Mouse (Mus musculus): ENCODE measurements at regions not wholly inside any gene's neighbourhood (a gene's known extent, or its start where the extent isn't known, plus 50 kb on each side); places are given as distances from the start of the nearest gene placed in this dataset.

GRCm38 (mm10) chr14:58987688-58988087 is 155.0 kb downstream of the 1700129C05Rik start:
- no peak overlapping the region for H3K27ac ChIP-seq (ENCODE audit: low read depth, low read length)

GRCm38 (mm10) chr14:58985838-58986237 is 156.9 kb downstream of the 1700129C05Rik start:
- no peak overlapping the region for H3K4me3 ChIP-seq (ENCODE audit: low read length)
- no peaks in the 10 kb centered on the region for H3K27me3 ChIP-seq (ENCODE audit: control insufficient read depth, insufficient read depth, low read length)
- H3K9ac ChIP-seq (ENCODE audit: low read depth, low read length), result no peak overlapping the region
- 66% methylated on average over 5 of the region's 5 CpGs for WGBS
- 0 out of 2 replicates have a peak, but pooled peaks cover 4% of the 10 kb centered on the region for H3K4me1 ChIP-seq (ENCODE audit: control insufficient read depth, insufficient read depth, low read length)
- H3K4me2 ChIP-seq (replicated peaks; ENCODE audit: low read depth, low read length), result no peak overlapping the region
- no peak overlapping the region for H3K27ac ChIP-seq (ENCODE audit: low read depth, low read length)
- no peaks in the 10 kb centered on the region for H3K36me3 ChIP-seq (ENCODE audit: control insufficient read depth, insufficient read depth, low read length)
- ATAC-seq (ENCODE audit: low FRiP score, low TSS enrichment), result no peak
- no peaks in the 10 kb centered on the region for H3K9me3 ChIP-seq (ENCODE audit: control insufficient read depth, low read length)

More at GRCm38 (mm10) chr14:58987688-58988087, 155.0 kb downstream of the 1700129C05Rik start:
- Histone ChIP-seq H3K36me3 (ENCODE audit: control insufficient read depth, insufficient read depth, low read length) (no peaks in the 10 kb centered on the region), H3K4me1 (ENCODE audit: control insufficient read depth, insufficient read depth, low read length) (0 out of 2 replicates have a peak, but pooled peaks cover 4% of the 10 kb centered on the region), H3K27me3 (ENCODE audit: control insufficient read depth, insufficient read depth, low read length) (no peaks in the 10 kb centered on the region), H3K4me2 (replicated peaks; ENCODE audit: low read depth, low read length) (no peak overlapping the region), H3K9ac (ENCODE audit: low read depth, low read length) (no peak overlapping the region), H3K9me3 (ENCODE audit: control insufficient read depth, low read length) (peaks cover 3% of the 10 kb centered on the region; the same call in 1 of the 2 replicates), H3K4me3 (ENCODE audit: low read length) (no peak overlapping the region)
- WGBS, result 32% methylated on average over 8 of the region's 8 CpGs
- ATAC-seq (ENCODE audit: low FRiP score, low TSS enrichment), result no peak

GRCm38 (mm10) chr14:58976791-58977190 is 165.9 kb downstream of the 1700129C05Rik start:
- Histone ChIP-seq H3K27me3 (ENCODE audit: control insufficient read depth, insufficient read depth, low read length) (no peaks in the 10 kb centered on the region), H3K36me3 (ENCODE audit: control insufficient read depth, insufficient read depth, low read length) (no peaks in the 10 kb centered on the region), H3K9me3 (ENCODE audit: control insufficient read depth, low read length) (no peaks in the 10 kb centered on the region), H3K4me3 (ENCODE audit: low read length) (no peak overlapping the region), H3K4me2 (replicated peaks; ENCODE audit: low read depth, low read length) (no peak overlapping the region), H3K4me1 (ENCODE audit: control insufficient read depth, insufficient read depth, low read length) (no peaks in the 10 kb centered on the region), H3K27ac (ENCODE audit: low read depth, low read length) (no peak overlapping the region), H3K9ac (ENCODE audit: low read depth, low read length) (no peak overlapping the region)
- no peak for ATAC-seq (ENCODE audit: low FRiP score, low TSS enrichment)
- WGBS, result 89% methylated on average over 4 of the region's 4 CpGs

- Histone ChIP-seq H3K27me3 (ENCODE audit: control insufficient read depth, insufficient read depth, low read length) (no peaks in the 10 kb centered on the region), H3K9me3 (ENCODE audit: control insufficient read depth, low read length) (no peaks in the 10 kb centered on the region), H3K9ac (ENCODE audit: low read depth, low read length) (no peak overlapping the region), H3K4me3 (ENCODE audit: low read length) (no peak overlapping the region), H3K4me2 (replicated peaks; ENCODE audit: low read depth, low read length) (no peak overlapping the region), H3K27ac (ENCODE audit: low read depth, low read length) (no peak overlapping the region), H3K36me3 (ENCODE audit: control insufficient read depth, insufficient read depth, low read length) (no peaks in the 10 kb centered on the region), H3K4me1 (ENCODE audit: control insufficient read depth, insufficient read depth, low read length) (no peaks in the 10 kb centered on the region)
- WGBS, result 46% methylated on average over 3 of the region's 3 CpGs
- ATAC-seq (ENCODE audit: low FRiP score, low TSS enrichment), result no peak
Observed at GRCm38 (mm10) chr14:58969248-58969647, 173.4 kb downstream of the 1700129C05Rik start.

- H3K9me3 ChIP-seq (ENCODE audit: control insufficient read depth, low read length), result no peaks in the 10 kb centered on the region
- no peaks in the 10 kb centered on the region for H3K36me3 ChIP-seq (ENCODE audit: control insufficient read depth, insufficient read depth, low read length)
- no peaks in the 10 kb centered on the region for H3K4me1 ChIP-seq (ENCODE audit: control insufficient read depth, insufficient read depth, low read length)
- no peak overlapping the region for H3K4me3 ChIP-seq (ENCODE audit: low read length)
- WGBS, result 54% methylated on average over 5 of the region's 5 CpGs
- no peaks in the 10 kb centered on the region for H3K27me3 ChIP-seq (ENCODE audit: control insufficient read depth, insufficient read depth, low read length)
- H3K4me2 ChIP-seq (replicated peaks; ENCODE audit: low read depth, low read length), result no peak overlapping the region
- H3K9ac ChIP-seq (ENCODE audit: low read depth, low read length), result no peak overlapping the region
- ATAC-seq (ENCODE audit: low FRiP score, low TSS enrichment), result no peak
- no peak overlapping the region for H3K27ac ChIP-seq (ENCODE audit: low read depth, low read length)
Observed at GRCm38 (mm10) chr14:58967975-58968374, 174.7 kb downstream of the 1700129C05Rik start.

GRCm38 (mm10) chr14:58967163-58967562 is 175.5 kb downstream of the 1700129C05Rik start:
- no peak overlapping the region for H3K4me3 ChIP-seq (ENCODE audit: low read length)
- 79% methylated on average over 1 of the region's 1 CpGs for WGBS
- no peak for ATAC-seq (ENCODE audit: low FRiP score, low TSS enrichment)
- H3K4me2 ChIP-seq (replicated peaks; ENCODE audit: low read depth, low read length), result no peak overlapping the region
- no peaks in the 10 kb centered on the region for H3K4me1 ChIP-seq (ENCODE audit: control insufficient read depth, insufficient read depth, low read length)
- no peak overlapping the region for H3K27ac ChIP-seq (ENCODE audit: low read depth, low read length)
- H3K27me3 ChIP-seq (ENCODE audit: control insufficient read depth, insufficient read depth, low read length), result no peaks in the 10 kb centered on the region
- H3K9ac ChIP-seq (ENCODE audit: low read depth, low read length), result no peak overlapping the region
- no peaks in the 10 kb centered on the region for H3K36me3 ChIP-seq (ENCODE audit: control insufficient read depth, insufficient read depth, low read length)
- H3K9me3 ChIP-seq (ENCODE audit: control insufficient read depth, low read length), result no peaks in the 10 kb centered on the region

GRCm38 (mm10) chr14:58944958-58945357 is 197.7 kb downstream of the 1700129C05Rik start:
- Histone ChIP-seq H3K36me3 (ENCODE audit: control insufficient read depth, insufficient read depth, low read length) (no peaks in the 10 kb centered on the region), H3K9ac (ENCODE audit: low read depth, low read length) (no peak overlapping the region), H3K27ac (ENCODE audit: low read depth, low read length) (no peak overlapping the region), H3K4me1 (ENCODE audit: control insufficient read depth, insufficient read depth, low read length) (no peaks in the 10 kb centered on the region), H3K4me3 (ENCODE audit: low read length) (no peak overlapping the region), H3K27me3 (ENCODE audit: control insufficient read depth, insufficient read depth, low read length) (0 out of 2 replicates have a peak, but pooled peaks cover 4% of the 10 kb centered on the region), H3K9me3 (ENCODE audit: control insufficient read depth, low read length) (no peaks in the 10 kb centered on the region), H3K4me2 (replicated peaks; ENCODE audit: low read depth, low read length) (no peak overlapping the region)
- ATAC-seq (ENCODE audit: low FRiP score, low TSS enrichment), result no peak
- WGBS, result 92% methylated on average over 2 of the region's 2 CpGs

- Histone ChIP-seq H3K4me3 (ENCODE audit: low read length) (no peak overlapping the region), H3K27ac (ENCODE audit: low read depth, low read length) (no peak overlapping the region), H3K4me1 (ENCODE audit: control insufficient read depth, insufficient read depth, low read length) (peaks cover 3% of the 10 kb centered on the region; the same call in 1 of the 2 replicates), H3K27me3 (ENCODE audit: control insufficient read depth, insufficient read depth, low read length) (0 out of 2 replicates have a peak, but pooled peaks cover 8% of the 10 kb centered on the region), H3K9ac (ENCODE audit: low read depth, low read length) (no peak overlapping the region), H3K4me2 (replicated peaks; ENCODE audit: low read depth, low read length) (no peak overlapping the region), H3K36me3 (ENCODE audit: control insufficient read depth, insufficient read depth, low read length) (no peaks in the 10 kb centered on the region), H3K9me3 (ENCODE audit: control insufficient read depth, low read length) (no peaks in the 10 kb centered on the region)
- 87% methylated on average over 1 of the region's 1 CpGs for WGBS
- no peak for ATAC-seq (ENCODE audit: low FRiP score, low TSS enrichment)
Observed at GRCm38 (mm10) chr14:58943267-58943765, 199.4 kb downstream of the 1700129C05Rik start.

- H3K27ac ChIP-seq (ENCODE audit: low read depth, low read length), result no peak overlapping the region
- 85% methylated on average over 1 of the region's 1 CpGs for WGBS
Observed at GRCm38 (mm10) chr14:58939086-58939485, 203.6 kb downstream of the 1700129C05Rik start.

More at GRCm38 (mm10) chr14:58939086-58939485, 203.6 kb downstream of the 1700129C05Rik start:
- Histone ChIP-seq H3K4me2 (replicated peaks; ENCODE audit: low read depth, low read length) (no peak overlapping the region), H3K9ac (ENCODE audit: low read depth, low read length) (no peak overlapping the region), H3K36me3 (ENCODE audit: control insufficient read depth, insufficient read depth, low read length) (no peaks in the 10 kb centered on the region), H3K4me1 (ENCODE audit: control insufficient read depth, insufficient read depth, low read length) (peaks cover 12% of the 10 kb centered on the region; the same call in 1 of the 2 replicates), H3K9me3 (ENCODE audit: control insufficient read depth, low read length) (no peaks in the 10 kb centered on the region), H3K27me3 (ENCODE audit: control insufficient read depth, insufficient read depth, low read length) (0 out of 2 replicates have a peak, but pooled peaks cover 4% of the 10 kb centered on the region), H3K4me3 (ENCODE audit: low read length) (no peak overlapping the region)
- ATAC-seq (ENCODE audit: low FRiP score, low TSS enrichment), result no peak
